Mouse (Mus musculus) liver, postnatal 0 days (tissue): ENCODE results near the gene 4930432M17Rik. TPM values are rescaled to one million over a fixed set of nuclear protein-coding genes. Genes with fewer than 3 reads are reported as not detected.

Source experiments
- ATAC-seq: fragments of 200-750 bp; cut with Nextera tagmentation; 2 replicates; pipeline ENCODE4 v1.8.0; 2017; ENCODE audit warnings: mild to moderate bottlenecking, moderate library complexity
- DNase-seq: peaks from one replicate; pipeline ENCODE4 v3.0.0-alpha.2; 2016
- H3K27ac ChIP-seq: fragments of 300-500 bp; sonication (generic); 2 replicates; pipeline ENCODE4 v1.5.1; 2014; ENCODE audit warnings: antibody characterized with exemption, moderate library complexity, mild to moderate bottlenecking, low read depth
- H3K27me3 ChIP-seq: fragments of 300-500 bp; sonication (generic); 2 replicates; pipeline ENCODE4 v1.6.1; 2014; ENCODE audit warnings: low read length, control low read depth, mixed read lengths; ENCODE audit not compliant: insufficient read depth
- H3K36me3 ChIP-seq: fragments of 300-500 bp; sonication (generic); replicated peaks from 2 replicates; pipeline ENCODE4 v1.6.1; 2014; ENCODE audit warnings: mild to moderate bottlenecking, control low read depth, low read length, moderate library complexity, mixed read lengths; ENCODE audit not compliant: insufficient read depth
- H3K4me1 ChIP-seq: fragments of 300-500 bp; sonication (generic); 2 replicates; pipeline ENCODE4 v1.6.1; 2014; ENCODE audit warnings: antibody characterized with exemption, mild to moderate bottlenecking, control low read depth; ENCODE audit not compliant: insufficient read depth
- H3K4me2 ChIP-seq: fragments of 300-500 bp; sonication (generic); 2 replicates; pipeline ENCODE4 v1.6.1; 2014; ENCODE audit warnings: low read depth, mild to moderate bottlenecking, low read length, moderate library complexity, mixed read lengths
- H3K4me3 ChIP-seq: fragments of 300-500 bp; sonication (generic); 2 replicates; pipeline ENCODE4 v1.5.1; 2014; ENCODE audit warnings: low read depth, low read length
- H3K9ac ChIP-seq: fragments of 300-500 bp; sonication (generic); replicated peaks from 2 replicates; pipeline ENCODE4 v1.6.1; 2014; ENCODE audit warnings: mild to moderate bottlenecking, moderate library complexity
- H3K9me3 ChIP-seq: fragments of 300-500 bp; sonication (generic); 2 replicates; pipeline ENCODE4 v1.6.1; 2016; ENCODE audit warnings: mild to moderate bottlenecking, control low read depth, low read length, mixed read lengths
- CTCF ChIP-seq: sonication (generic); IDR thresholded peaks from 2 replicates; pipeline ENCODE4 v1.5.1; 2016; ENCODE audit warnings: antibody characterized with exemption, low read depth
- EP300 ChIP-seq: IDR thresholded peaks from 2 replicates; pipeline ENCODE4 v1.6.1; 2016; ENCODE audit warnings: antibody characterized with exemption, low read depth, mild to moderate bottlenecking
- WGBS: fragments of 180-500 bp; shearing (Covaris S2); extraction: QIAGEN DNeasy Blood & Tissue Kit; methylation state at CpG from one replicate; pipeline ENCODE4 v1.1.7; 2014; ENCODE audit not compliant: insufficient replicate concordance; 5-methylcytosine and 5-hydroxymethylcytosine counted together
- polyA plus RNA-seq: library from polyadenylated mRNA; unstranded; fragments of >200 nt; fragmentation: Nextera tagmentation; extraction: Ambion mirVana; gene quantifications from 2 replicates; pipeline ENCODE4 v1.2.1, GENCODE M21; 2015

4930432M17Rik gene
- polyA plus RNA-seq, 1 experiment from 2014 or later: not detected

GRCm38 (mm10) chr3:121646364-121647048, 24.1 kb upstream of the 4930432M17Rik start:
- ATAC-seq: peak; percentile 57; the same call in 1 of the 2 replicates

GRCm38 (mm10) chr3:121648238-121648778, 22.3 kb upstream of the 4930432M17Rik start:
- peaks cover 3% of the 10 kb centered on the region; the same call in 1 of the 2 replicates for H3K4me1 ChIP-seq
- H3K27me3 ChIP-seq: no peaks in the 10 kb centered on the region
- H3K27ac ChIP-seq: no peak overlapping the region
- no peak overlapping the region for H3K4me2 ChIP-seq
- no peak overlapping the region for H3K4me3 ChIP-seq
- TF ChIP-seq EP300 (no peak), CTCF (no peak)
- ATAC-seq (no peak), DNase-seq (no peak)
- WGBS: 89% methylated on average over 8 of the region's 8 CpGs
- no peak overlapping the region for H3K9ac ChIP-seq
- H3K36me3 ChIP-seq: no peaks in the 10 kb centered on the region
- H3K9me3 ChIP-seq: no peaks in the 10 kb centered on the region

More at GRCm38 (mm10) chr3:121646364-121647048, 24.1 kb upstream of the 4930432M17Rik start:
- Histone ChIP-seq H3K4me2 (no peak overlapping the region), H3K27me3 (no peaks in the 10 kb centered on the region), H3K4me1 (peaks cover 3% of the 10 kb centered on the region; the same call in 1 of the 2 replicates), H3K9me3 (no peaks in the 10 kb centered on the region), H3K36me3 (no peaks in the 10 kb centered on the region), H3K9ac (no peak overlapping the region), H3K4me3 (no peak overlapping the region), H3K27ac (0 out of 2 replicates have a peak overlapping the region, but pooled peaks have one; percentile 34)
- WGBS: 48% methylated on average over 9 of the region's 9 CpGs
- TF ChIP-seq CTCF (no peak), EP300 (no peak)
- no peak for DNase-seq

GRCm38 (mm10) chr3:121650052-121650671, 20.4 kb upstream of the 4930432M17Rik start:
- WGBS: 45% methylated on average over 10 of the region's 10 CpGs
- Histone ChIP-seq H3K4me1 (peaks cover 3% of the 10 kb centered on the region; the same call in 1 of the 2 replicates), H3K4me2 (0 out of 2 replicates have a peak overlapping the region, but pooled peaks have one; percentile 12), H3K9ac (no peak overlapping the region), H3K36me3 (no peaks in the 10 kb centered on the region), H3K27me3 (no peaks in the 10 kb centered on the region), H3K27ac (no peak overlapping the region), H3K9me3 (no peaks in the 10 kb centered on the region), H3K4me3 (no peak overlapping the region)
- DNase-seq (peak; percentile 43), ATAC-seq (peak; percentile 75)
- TF ChIP-seq CTCF (no peak), EP300 (no peak)

- Histone ChIP-seq H3K9me3 (no peaks in the 10 kb centered on the region), H3K4me1 (peaks cover 3% of the 10 kb centered on the region; the same call in 1 of the 2 replicates), H3K4me2 (no peak overlapping the region), H3K27ac (no peak overlapping the region), H3K36me3 (no peaks in the 10 kb centered on the region), H3K27me3 (no peaks in the 10 kb centered on the region), H3K9ac (no peak overlapping the region), H3K4me3 (no peak overlapping the region)
- no peak for TF ChIP-seq CTCF
- TF ChIP-seq EP300: no peak
- DNase-seq: no peak
- WGBS: 39% methylated on average over 3 of the region's 3 CpGs
- ATAC-seq: no peak
Measured at GRCm38 (mm10) chr3:121651710-121652109, 18.9 kb upstream of the 4930432M17Rik start.

GRCm38 (mm10) chr3:121652186-121652585, 18.4 kb upstream of the 4930432M17Rik start:
- WGBS: 74% methylated on average over 1 of the region's 1 CpGs

GRCm38 (mm10) chr3:121656922-121657321, 13.6 kb upstream of the 4930432M17Rik start:
- H3K4me2 ChIP-seq: no peak overlapping the region
- no peak overlapping the region for H3K9ac ChIP-seq
- H3K4me3 ChIP-seq: no peak overlapping the region
- H3K27ac ChIP-seq: no peak overlapping the region
- no peaks in the 10 kb centered on the region for H3K9me3 ChIP-seq
- no peaks in the 10 kb centered on the region for H3K27me3 ChIP-seq
- WGBS: 86% methylated on average over 4 of the region's 4 CpGs
- H3K36me3 ChIP-seq: no peaks in the 10 kb centered on the region
- no peak for ATAC-seq
- DNase-seq: no peak
- TF ChIP-seq EP300 (no peak), CTCF (no peak)
- no peaks in the 10 kb centered on the region for H3K4me1 ChIP-seq

More at GRCm38 (mm10) chr3:121652186-121652585, 18.4 kb upstream of the 4930432M17Rik start:
- Histone ChIP-seq H3K36me3 (no peaks in the 10 kb centered on the region), H3K9ac (no peak overlapping the region), H3K4me3 (no peak overlapping the region), H3K4me2 (no peak overlapping the region), H3K9me3 (no peaks in the 10 kb centered on the region), H3K27me3 (no peaks in the 10 kb centered on the region), H3K4me1 (no peaks in the 10 kb centered on the region), H3K27ac (no peak overlapping the region)
- DNase-seq: no peak
- no peak for TF ChIP-seq EP300
- TF ChIP-seq CTCF: no peak
- no peak for ATAC-seq
